Mouse (Mus musculus) heart, embryonic 14.5 days (tissue): ENCODE data around the gene Med27. TPM values are rescaled to one million over a fixed set of nuclear protein-coding genes. Genes with fewer than 3 reads are reported as not detected.

Source experiments
- ATAC-seq: fragments of 200-750 bp; cut with Nextera tagmentation; 2 replicates; pipeline ENCODE4 v1.8.0; 2017; ENCODE audit warnings: low read depth, moderate TSS enrichment; ENCODE audit not compliant: insufficient number of reproducible peaks, insufficient read depth, low FRiP score
- H3K27ac ChIP-seq, 2 experiments: fragments of 200-500 bp in 1 of 2; fragments of 300-500 bp in 1 of 2; sonication (generic) in 1 of 2; replicated peaks in 1 of 2; 2 replicates each; pipeline ENCODE4 v1.5.1; 2012 to 2014; ENCODE audit warnings: low read depth in 2 of 2, low read length in 2 of 2, control low read depth in 1 of 2, mild to moderate bottlenecking in 1 of 2, mixed read lengths in 1 of 2; ENCODE audit not compliant: control insufficient read depth in 1 of 2, insufficient read depth in 1 of 2
- H3K27me3 ChIP-seq: fragments of 300-500 bp; sonication (generic); 2 replicates; pipeline ENCODE4 v1.6.1; 2014; ENCODE audit warnings: mild to moderate bottlenecking, low read length, control low read depth; ENCODE audit not compliant: control insufficient read depth, insufficient read depth
- H3K36me3 ChIP-seq: fragments of 300-500 bp; sonication (generic); 2 replicates; pipeline ENCODE4 v1.6.1; 2014; ENCODE audit warnings: mild to moderate bottlenecking, control low read depth, low read length, mixed read lengths; ENCODE audit not compliant: control insufficient read depth, insufficient read depth
- H3K4me1 ChIP-seq, 2 experiments: fragments of 200-500 bp in 1 of 2; fragments of 300-500 bp in 1 of 2; sonication (generic) in 1 of 2; 2 replicates each; pipeline ENCODE4 v1.6.1; 2012 to 2014; ENCODE audit warnings: low read length in 2 of 2, control low read depth in 1 of 2, mixed read lengths in 1 of 2; ENCODE audit not compliant: control insufficient read depth in 2 of 2, insufficient read depth in 2 of 2
- H3K4me2 ChIP-seq: fragments of 300-500 bp; sonication (generic); 2 replicates; pipeline ENCODE4 v1.6.1; 2014; ENCODE audit warnings: mild to moderate bottlenecking, low read length
- H3K4me3 ChIP-seq, 2 experiments: fragments of 200-500 bp in 1 of 2; fragments of 300-500 bp in 1 of 2; sonication (generic) in 1 of 2; 2 replicates each; pipeline ENCODE4 v1.5.1; 2012 to 2014; ENCODE audit warnings: low read length in 2 of 2, mild to moderate bottlenecking in 2 of 2, control low read depth in 1 of 2, low read depth in 1 of 2, moderate library complexity in 1 of 2; ENCODE audit not compliant: control insufficient read depth in 1 of 2, insufficient read depth in 1 of 2
- H3K9ac ChIP-seq: fragments of 300-500 bp; sonication (generic); 2 replicates; pipeline ENCODE4 v1.6.1; 2014; ENCODE audit warnings: mild to moderate bottlenecking, low read length
- H3K9me3 ChIP-seq: fragments of 300-500 bp; sonication (generic); 2 replicates; pipeline ENCODE4 v1.6.1; 2016; ENCODE audit warnings: low read length, control low read depth; ENCODE audit not compliant: control insufficient read depth
- WGBS: fragments of 180-500 bp; shearing (Covaris S2); extraction: QIAGEN DNeasy Blood & Tissue Kit; methylation state at CpG from one replicate; pipeline ENCODE4 v1.1.7; 2014; 5-methylcytosine and 5-hydroxymethylcytosine counted together
- polyA plus RNA-seq: library from polyadenylated mRNA; unstranded; fragments of >200 nt; fragmentation: Nextera tagmentation; extraction: Ambion mirVana; gene quantifications from 2 replicates; pipeline ENCODE4 v1.2.1, GENCODE M21; 2014

Med27 gene
- polyA plus RNA-seq, 1 experiment from 2014 or later: 34.5 TPM

DNA sequence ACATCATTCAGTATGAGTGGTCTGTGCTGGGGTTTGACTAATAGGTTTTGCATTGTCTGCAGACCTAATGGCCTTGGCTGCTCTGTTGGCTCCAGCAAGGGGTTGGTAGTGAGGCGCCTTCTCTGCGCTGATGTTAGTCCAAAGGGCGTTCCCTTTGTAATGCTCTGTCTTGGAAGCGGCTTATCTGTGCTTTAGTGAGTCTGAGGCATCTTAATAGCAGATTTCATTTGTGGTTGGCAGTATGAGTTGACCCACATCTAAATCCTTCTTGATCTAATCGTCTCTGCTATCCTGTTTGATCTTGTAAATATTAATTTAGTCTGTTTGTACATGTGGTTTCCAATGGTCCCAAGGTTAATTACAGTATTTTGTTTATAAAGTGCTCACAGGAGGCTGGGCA is 25.6 kb downstream of the Med27 start:
- ATAC-seq: no peak
- Histone ChIP-seq H3K27ac (no peak overlapping the region), H3K27me3 (no peaks in the 10 kb centered on the region), H3K9me3 (no peaks in the 10 kb centered on the region), H3K4me3 (no peak overlapping the region), H3K36me3 (no peaks in the 10 kb centered on the region), H3K4me2 (no peak overlapping the region), H3K4me1 (no peaks in the 10 kb centered on the region), H3K9ac (no peak overlapping the region)
- 87% methylated on average over 5 of the region's 5 CpGs for WGBS

DNA sequence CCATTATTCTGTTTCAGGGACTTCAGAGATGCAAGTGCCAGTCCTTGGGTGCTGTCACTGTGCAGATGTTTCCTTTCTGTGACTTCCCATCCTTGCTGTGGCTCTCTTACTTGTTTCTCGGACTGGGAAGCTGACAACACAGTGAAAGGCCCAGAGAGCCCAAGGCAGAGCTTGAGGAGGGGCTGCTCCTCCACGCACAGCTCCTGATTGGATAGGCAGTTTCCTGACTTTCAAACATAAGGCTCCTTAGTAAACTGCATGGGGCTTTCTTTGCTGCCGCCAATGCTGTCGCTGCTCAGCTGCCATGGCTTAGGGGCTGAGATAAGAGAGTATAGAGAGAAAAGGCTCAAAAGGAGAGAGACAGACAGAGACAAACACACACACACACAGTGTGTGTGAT is 35.1 kb downstream of the Med27 start:
- WGBS: 12% methylated on average over 4 of the region's 4 CpGs
- Histone ChIP-seq H3K27ac (no peak overlapping the region), H3K9ac (no peak overlapping the region), H3K27me3 (no peaks in the 10 kb centered on the region), H3K36me3 (no peaks in the 10 kb centered on the region), H3K4me3 (no peak overlapping the region), H3K4me1 (peaks cover 0 to 7% of the 10 kb centered on the region in 2 experiments; a peak in 1 of 4 replicates), H3K4me2 (no peak overlapping the region), H3K9me3 (no peaks in the 10 kb centered on the region)
- ATAC-seq: no peak

DNA sequence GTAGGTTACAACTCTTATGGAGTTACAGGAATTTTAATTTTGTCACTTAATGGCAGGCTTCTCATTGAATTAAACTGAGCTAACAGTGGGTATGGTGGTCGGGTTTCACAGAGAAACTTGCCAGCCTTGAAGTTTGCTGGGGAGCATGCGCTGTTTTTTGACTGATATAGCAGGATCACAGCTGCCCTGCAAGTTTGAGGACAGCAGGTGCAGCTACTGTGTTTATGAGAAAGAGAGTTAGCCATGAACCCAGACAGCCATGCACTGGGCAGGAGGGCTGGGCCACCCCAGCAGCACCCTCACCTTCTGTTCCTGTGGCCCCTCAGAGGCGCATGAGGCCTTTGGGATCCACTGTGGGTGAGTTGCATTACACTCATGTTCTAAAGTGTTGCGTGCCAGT is 36.0 kb downstream of the Med27 start:
- Histone ChIP-seq H3K4me3 (no peak overlapping the region), H3K27ac (no peak overlapping the region), H3K9me3 (no peaks in the 10 kb centered on the region), H3K4me2 (no peak overlapping the region), H3K36me3 (no peaks in the 10 kb centered on the region), H3K9ac (no peak overlapping the region), H3K4me1 (peaks cover 0 to 7% of the 10 kb centered on the region in 2 experiments; a peak in 1 of 4 replicates), H3K27me3 (no peaks in the 10 kb centered on the region)
- ATAC-seq: no peak
- 92% methylated on average over 4 of the region's 4 CpGs for WGBS

DNA sequence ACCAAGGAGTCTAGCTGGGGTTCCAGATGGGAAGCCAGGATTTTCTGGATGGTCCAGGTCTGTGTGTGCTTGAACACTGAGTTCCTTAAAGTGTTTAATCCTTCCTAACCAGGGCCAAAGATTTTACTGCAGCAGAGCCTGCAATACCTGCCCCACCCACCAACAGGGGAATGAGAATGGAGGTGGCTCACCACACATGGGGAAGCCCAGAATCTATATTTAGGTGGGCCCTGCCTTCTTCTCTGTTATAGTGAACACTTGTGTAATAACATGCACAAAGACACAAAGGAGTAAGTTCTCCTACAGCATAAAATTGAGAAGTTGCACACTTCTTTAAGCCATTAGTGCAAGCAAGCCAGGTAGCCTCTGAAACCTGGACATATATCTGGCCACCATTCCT is 36.5 kb downstream of the Med27 start:
- Histone ChIP-seq H3K4me1 (peaks cover 0 to 7% of the 10 kb centered on the region in 2 experiments; a peak in 1 of 4 replicates), H3K9me3 (no peaks in the 10 kb centered on the region), H3K4me2 (no peak overlapping the region), H3K27me3 (no peaks in the 10 kb centered on the region), H3K4me3 (no peak overlapping the region), H3K9ac (no peak overlapping the region), H3K36me3 (no peaks in the 10 kb centered on the region), H3K27ac (no peak overlapping the region)
- ATAC-seq: no peak

DNA sequence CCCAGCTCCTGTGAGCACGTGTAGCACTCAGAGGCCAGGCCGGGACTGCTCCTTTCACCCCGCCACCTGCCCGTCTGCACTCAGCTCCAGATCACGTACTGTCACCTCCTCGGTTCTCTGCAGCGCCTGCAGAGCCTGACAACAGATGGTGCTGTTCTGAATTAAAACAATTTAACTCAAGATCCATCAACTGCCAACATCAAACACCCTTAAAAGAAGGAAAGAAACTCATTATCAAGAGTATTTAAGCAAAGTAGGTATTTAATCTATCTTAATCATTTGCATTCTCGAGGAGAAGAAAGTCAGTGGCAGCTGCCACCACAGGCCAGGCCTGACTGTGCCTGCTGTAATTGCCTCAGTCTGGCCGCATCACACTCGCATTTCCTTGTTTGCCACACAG is 38.8 kb downstream of the Med27 start:
- no peaks in the 10 kb centered on the region for H3K9me3 ChIP-seq
- H3K36me3 ChIP-seq: no peaks in the 10 kb centered on the region
- H3K4me3 ChIP-seq: no peak overlapping the region
- no peak overlapping the region for H3K27ac ChIP-seq
- no peak for ATAC-seq
- H3K9ac ChIP-seq: no peak overlapping the region
- 57% methylated on average over 10 of the region's 10 CpGs for WGBS
- peaks cover 0 to 7% of the 10 kb centered on the region in 2 experiments; a peak in 2 of 4 replicates for H3K4me1 ChIP-seq
- H3K27me3 ChIP-seq: no peaks in the 10 kb centered on the region
- H3K4me2 ChIP-seq: no peak overlapping the region

DNA sequence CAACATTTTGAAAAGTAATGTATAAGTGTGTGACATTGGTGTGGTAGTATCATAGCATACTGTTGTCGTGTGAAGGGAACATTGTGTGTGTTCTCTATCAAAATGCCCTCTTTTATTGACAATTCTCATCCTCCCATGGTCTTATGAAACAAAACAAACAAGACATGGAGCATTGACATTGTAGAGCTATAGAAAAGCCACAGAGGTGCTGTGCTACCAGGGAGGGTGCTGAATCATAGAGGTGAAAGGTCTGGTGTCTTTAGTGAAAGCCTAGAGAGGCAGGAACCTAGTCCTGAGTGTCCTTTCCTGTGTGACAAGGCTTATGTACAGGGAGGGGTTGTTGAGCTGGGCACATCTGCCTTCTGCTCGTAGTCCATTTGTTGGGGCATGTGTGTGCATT is 40.6 kb downstream of the Med27 start:
- ATAC-seq: no peak
- Histone ChIP-seq H3K4me2 (no peak overlapping the region), H3K27ac (no peak overlapping the region), H3K27me3 (no peaks in the 10 kb centered on the region), H3K4me3 (no peak overlapping the region), H3K36me3 (no peaks in the 10 kb centered on the region), H3K4me1 (no peaks in the 10 kb centered on the region; a peak in 1 of 4 replicates), H3K9me3 (no peaks in the 10 kb centered on the region), H3K9ac (no peak overlapping the region)
- 82% methylated on average over 2 of the region's 2 CpGs for WGBS

DNA sequence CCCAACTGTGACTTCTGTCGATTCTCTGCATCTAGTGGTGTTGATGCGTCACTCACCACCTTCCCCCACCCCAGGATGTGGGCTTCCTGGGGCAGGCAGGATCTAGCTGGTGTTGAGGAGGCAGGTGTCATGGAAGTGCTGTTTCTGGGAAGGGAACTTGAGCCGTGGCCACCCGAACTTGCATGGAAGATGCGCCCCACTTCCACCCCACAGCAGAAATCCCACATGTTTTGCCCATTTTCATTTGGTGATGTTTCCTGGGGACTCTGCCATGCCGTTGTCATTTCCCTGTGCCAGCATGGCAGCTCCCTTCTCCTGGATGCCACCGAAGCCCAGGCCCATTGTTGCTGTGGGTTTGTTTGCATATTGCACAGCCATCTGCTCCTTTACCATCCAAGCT is 42.3 kb downstream of the Med27 start:
- ATAC-seq: no peak
- Histone ChIP-seq H3K4me3 (no peak overlapping the region), H3K36me3 (no peaks in the 10 kb centered on the region), H3K27me3 (no peaks in the 10 kb centered on the region), H3K27ac (no peak overlapping the region), H3K9ac (no peak overlapping the region), H3K4me1 (no peaks in the 10 kb centered on the region; a peak in 1 of 4 replicates), H3K9me3 (no peaks in the 10 kb centered on the region), H3K4me2 (no peak overlapping the region)
- WGBS: 76% methylated on average over 7 of the region's 7 CpGs

DNA sequence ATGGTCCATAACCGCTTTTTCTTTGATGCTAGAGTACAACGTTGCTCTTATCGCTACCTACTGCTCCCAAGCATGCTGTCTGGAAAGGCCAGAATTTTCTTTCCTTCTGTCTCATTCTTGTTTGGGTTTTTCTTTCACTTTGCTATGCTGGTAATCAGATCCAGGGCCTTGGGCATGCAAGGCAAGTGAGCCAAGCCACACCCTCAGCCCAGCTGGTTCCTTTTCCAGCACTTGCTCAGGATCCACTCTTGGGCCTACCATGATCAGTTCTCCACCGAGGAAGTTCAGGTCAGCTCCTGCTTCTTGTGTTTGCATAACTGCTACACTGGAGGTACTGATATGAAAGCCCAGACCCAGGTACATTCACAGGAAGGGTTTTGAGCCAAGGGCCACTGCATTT is 44.5 kb downstream of the Med27 start:
- Histone ChIP-seq H3K36me3 (no peaks in the 10 kb centered on the region), H3K4me2 (no peak overlapping the region), H3K4me1 (no peaks in the 10 kb centered on the region; a peak in 1 of 4 replicates), H3K4me3 (no peak overlapping the region), H3K9me3 (no peaks in the 10 kb centered on the region), H3K27me3 (no peaks in the 10 kb centered on the region), H3K9ac (no peak overlapping the region), H3K27ac (no peak overlapping the region)
- WGBS: 78% methylated on average over 4 of the region's 4 CpGs
- ATAC-seq: no peak
